Mouse (Mus musculus) hindbrain, postnatal 0 days (tissue): ENCODE measurements around the gene Tdrd5. TPM values are rescaled to one million over a fixed set of nuclear protein-coding genes. Genes with fewer than 3 reads are reported as not detected.

Experiments
- ATAC-seq: fragments of 200-750 bp; cut with Nextera tagmentation; 2 replicates; pipeline ENCODE4 v1.8.0; 2017; ENCODE audit warnings: mild to moderate bottlenecking, moderate TSS enrichment, moderate library complexity
- DNase-seq: peaks from one replicate; pipeline ENCODE4 v3.0.0-alpha.2; 2015; ENCODE audit warnings: low spot score
- H3K27ac ChIP-seq: fragments of 300-500 bp; sonication (generic); 2 replicates; pipeline ENCODE4 v1.5.1; 2014; ENCODE audit warnings: mild to moderate bottlenecking
- H3K27me3 ChIP-seq: fragments of 300-500 bp; sonication (generic); 2 replicates; pipeline ENCODE4 v1.6.1; 2014; ENCODE audit warnings: low read length, mixed read lengths; ENCODE audit not compliant: insufficient read depth
- H3K36me3 ChIP-seq: fragments of 300-500 bp; sonication (generic); 2 replicates; pipeline ENCODE4 v1.6.1; 2014; ENCODE audit warnings: low read length, mixed read lengths; ENCODE audit not compliant: insufficient read depth
- H3K4me1 ChIP-seq: fragments of 300-500 bp; sonication (generic); 2 replicates; pipeline ENCODE4 v1.6.1; 2014; ENCODE audit warnings: antibody characterized with exemption, low read length, mixed read lengths; ENCODE audit not compliant: insufficient read depth
- H3K4me2 ChIP-seq: fragments of 300-500 bp; sonication (generic); 2 replicates; pipeline ENCODE4 v1.6.1; 2014; ENCODE audit warnings: low read depth, mild to moderate bottlenecking, low read length, moderate library complexity, mixed read lengths
- H3K4me3 ChIP-seq: fragments of 300-500 bp; sonication (generic); 2 replicates; pipeline ENCODE4 v1.5.1; 2014; ENCODE audit warnings: low read length
- H3K9ac ChIP-seq: fragments of 300-500 bp; sonication (generic); replicated peaks from 2 replicates; pipeline ENCODE4 v1.6.1; 2014; ENCODE audit warnings: mild to moderate bottlenecking, low read length, moderate library complexity, mixed read lengths
- H3K9me3 ChIP-seq: fragments of 300-500 bp; sonication (generic); 2 replicates; pipeline ENCODE4 v1.6.1; 2016; ENCODE audit warnings: low read length, mixed read lengths
- CTCF ChIP-seq: IDR thresholded peaks from 2 replicates; pipeline ENCODE4 v1.5.1; 2016; ENCODE audit warnings: antibody characterized with exemption, control low read depth, low read depth
- WGBS: fragments of 180-500 bp; shearing (Covaris S2); extraction: QIAGEN DNeasy Blood & Tissue Kit; methylation state at CpG from one replicate; pipeline ENCODE4 v1.1.7; 2014; 5-methylcytosine and 5-hydroxymethylcytosine counted together
- polyA plus RNA-seq: library from polyadenylated mRNA; unstranded; fragments of >200 nt; fragmentation: Nextera tagmentation; extraction: Ambion mirVana; gene quantifications from 2 replicates; pipeline ENCODE4 v1.2.1, GENCODE M21; 2015
- total RNA-seq: library from RNA; depleted of rRNA; stranded (reverse); fragments of >200 nt; gene quantifications from 2 replicates; pipeline ENCODE4 v1.2.3, GENCODE M21; 2014; rRNA removed

The Tdrd5 gene
- total RNA-seq (0.93 and 1.5 TPM in 2 replicates), polyA plus RNA-seq (1.0 and 1.3 TPM in 2 replicates)

DNA sequence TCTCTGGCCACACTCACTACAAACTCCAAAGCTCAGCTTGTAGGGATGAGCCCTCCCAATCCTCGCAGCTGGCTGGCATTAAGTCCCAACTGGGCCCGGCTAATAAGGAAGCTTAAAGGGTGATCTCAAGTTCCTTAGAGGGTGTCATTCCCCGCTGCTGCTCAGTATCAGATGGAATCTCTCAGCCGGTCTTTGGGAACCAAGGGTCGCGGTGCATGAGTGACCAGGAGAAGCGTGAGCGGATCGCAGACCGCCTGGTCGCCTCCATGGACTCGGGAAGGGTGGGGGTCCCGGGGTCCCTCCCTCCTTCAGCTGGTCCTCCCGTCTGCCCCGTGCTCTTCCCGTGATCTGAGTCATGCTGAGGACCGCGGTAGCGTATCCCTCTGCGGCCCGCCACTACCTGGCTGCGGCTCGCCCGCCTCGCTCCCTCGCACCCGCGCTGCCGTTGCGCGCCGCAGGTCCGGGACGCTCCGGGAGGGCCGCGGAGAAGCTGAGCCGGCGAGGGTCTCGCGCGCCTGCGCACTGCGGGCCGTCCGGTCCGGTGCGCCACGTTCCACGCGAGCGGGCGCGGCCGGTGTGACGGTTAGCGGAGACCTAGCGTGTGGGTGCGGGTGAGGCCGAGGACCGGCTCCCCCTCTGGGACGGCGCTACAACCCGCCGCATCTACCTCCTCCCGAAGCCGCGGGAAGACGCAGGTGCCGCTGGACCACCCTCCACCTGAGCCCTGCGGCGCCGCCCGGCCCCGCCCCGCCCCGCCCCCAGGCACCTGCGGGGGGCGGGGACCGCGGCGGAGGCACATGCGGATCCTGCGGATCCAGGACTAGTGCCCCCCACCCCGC, at the start of gene Tdrd5:
TSS of gene Tdrd5 (minus strand) at position 754 of the 839 bp plus-strand sequence.
- H3K9ac ChIP-seq, result peak within 1 kb of the TSS; percentile 59
- no peak for TF ChIP-seq CTCF
- no peaks in the 10 kb centered on the region for H3K9me3 ChIP-seq
- H3K4me1 ChIP-seq, result no peaks in the 10 kb centered on the region
- no peak within 1 kb of the TSS for H3K27ac ChIP-seq
- ATAC-seq, result peak; percentile 91
- peaks cover 4% of the 10 kb centered on the region; the same call in 1 of the 2 replicates for H3K27me3 ChIP-seq
- H3K36me3 ChIP-seq, result no peaks in the 10 kb centered on the region
- DNase-seq, result peak; percentile 68
- H3K4me2 ChIP-seq, result peak within 1 kb of the TSS; percentile 94
- under 1% methylated on average over 80 of the region's 85 CpGs for WGBS
- H3K4me3 ChIP-seq, result peak within 1 kb of the TSS; percentile 57

DNA sequence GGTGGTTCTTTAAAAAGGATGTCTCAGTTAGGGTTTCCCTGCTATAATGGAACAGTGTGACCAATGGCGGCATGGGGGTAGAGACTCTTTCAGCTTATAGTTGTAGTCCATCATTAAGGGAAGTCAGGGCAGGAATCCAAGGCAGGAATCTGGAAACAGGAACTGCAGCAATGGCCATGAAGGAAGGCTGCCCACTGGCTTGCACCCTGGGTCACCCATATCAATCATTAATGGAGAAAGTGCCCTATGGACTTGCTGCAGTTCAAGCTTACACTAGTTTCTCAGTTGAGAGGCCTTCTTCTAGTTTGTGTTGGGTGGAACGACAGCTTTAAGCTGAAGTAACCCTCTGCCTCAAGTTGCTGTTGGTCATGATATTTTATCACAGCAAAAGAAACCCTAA, 49.0 kb upstream of the Tdrd5 start:
- H3K4me2 ChIP-seq, result no peak overlapping the region
- H3K4me3 ChIP-seq, result no peak overlapping the region
- H3K4me1 ChIP-seq, result no peaks in the 10 kb centered on the region
- H3K9me3 ChIP-seq, result no peaks in the 10 kb centered on the region
- ATAC-seq (no peak), DNase-seq (no peak)
- no peaks in the 10 kb centered on the region for H3K27me3 ChIP-seq
- no peak overlapping the region for H3K9ac ChIP-seq
- H3K36me3 ChIP-seq, result no peaks in the 10 kb centered on the region
- TF ChIP-seq CTCF, result no peak
- H3K27ac ChIP-seq, result no peak overlapping the region
- 93% methylated on average over 2 of the region's 2 CpGs for WGBS

DNA sequence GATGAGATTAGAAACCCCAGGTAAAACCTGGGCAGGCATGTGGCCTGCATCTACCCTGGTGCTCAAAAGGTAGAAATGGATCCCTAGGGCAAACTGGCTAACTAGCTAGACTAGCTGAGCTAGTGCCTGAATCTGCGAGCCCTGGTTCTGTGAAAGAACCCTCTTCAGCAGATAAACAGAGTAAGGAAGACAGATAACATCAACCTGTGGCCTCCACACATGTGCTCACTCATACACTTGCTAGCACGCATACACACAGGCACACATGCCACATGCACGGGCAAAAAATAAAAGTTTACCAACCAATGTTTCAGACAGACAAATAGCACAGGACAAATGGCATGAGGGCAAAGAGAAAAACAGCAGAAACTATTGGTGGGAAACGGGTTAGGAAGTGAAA, 47.0 kb upstream of the Tdrd5 start:
- DNase-seq, result no peak
- no peak for TF ChIP-seq CTCF
- Histone ChIP-seq H3K4me1 (no peaks in the 10 kb centered on the region), H3K27ac (no peak overlapping the region), H3K36me3 (no peaks in the 10 kb centered on the region), H3K27me3 (no peaks in the 10 kb centered on the region), H3K4me2 (no peak overlapping the region), H3K9me3 (no peaks in the 10 kb centered on the region), H3K9ac (no peak overlapping the region), H3K4me3 (no peak overlapping the region)
- WGBS, result 88% methylated on average over 4 of the region's 4 CpGs
- no peak for ATAC-seq

DNA sequence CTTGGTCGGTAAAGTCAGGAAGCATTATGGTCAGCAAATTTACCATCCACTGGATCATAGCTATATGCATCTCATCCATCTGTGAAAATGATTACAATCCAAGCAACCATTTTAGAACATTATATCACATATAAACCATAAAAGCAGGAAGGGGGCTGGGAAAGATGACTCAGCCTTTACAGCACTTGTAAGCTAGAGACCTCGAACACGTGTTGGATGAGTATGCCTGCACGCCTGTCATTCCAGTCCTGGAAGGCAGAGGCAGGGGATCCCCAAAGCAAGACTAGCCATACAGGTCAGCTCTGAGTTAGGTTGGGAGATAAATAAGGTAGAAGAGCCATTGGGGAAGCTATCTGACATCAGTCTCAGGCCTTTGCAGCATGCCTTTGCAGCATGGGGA, 45.6 kb upstream of the Tdrd5 start:
- Histone ChIP-seq H3K27ac (no peak overlapping the region), H3K9ac (no peak overlapping the region), H3K4me1 (no peaks in the 10 kb centered on the region), H3K4me2 (no peak overlapping the region), H3K4me3 (no peak overlapping the region), H3K27me3 (no peaks in the 10 kb centered on the region), H3K9me3 (no peaks in the 10 kb centered on the region), H3K36me3 (no peaks in the 10 kb centered on the region)
- ATAC-seq (no peak), DNase-seq (no peak)
- whole genome bisulfite sequencing, result 85% methylated on average over 4 of the region's 4 CpGs
- TF ChIP-seq CTCF, result no peak

DNA sequence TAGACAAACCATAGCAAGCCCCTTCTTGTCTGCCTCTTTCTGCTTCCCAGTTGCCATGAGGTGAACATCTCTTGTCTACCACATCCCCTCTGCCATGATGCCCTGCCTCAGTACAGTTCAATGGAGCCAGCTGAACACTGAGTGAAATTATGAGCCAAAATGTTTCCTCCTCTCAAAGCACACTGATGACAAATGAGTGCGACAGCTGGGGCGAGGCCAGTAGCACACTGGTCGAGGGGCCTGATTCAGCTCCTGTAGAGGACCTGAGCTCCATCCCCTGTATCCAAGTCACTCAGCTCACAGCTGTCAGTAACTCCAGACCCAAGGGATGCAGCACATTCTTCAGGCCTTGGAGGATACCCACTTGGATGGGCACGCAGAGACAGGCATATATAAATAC, 42.2 kb upstream of the Tdrd5 start:
- ATAC-seq (no peak), DNase-seq (no peak)
- no peaks in the 10 kb centered on the region for H3K36me3 ChIP-seq
- no peaks in the 10 kb centered on the region for H3K4me1 ChIP-seq
- no peaks in the 10 kb centered on the region for H3K9me3 ChIP-seq
- no peak overlapping the region for H3K4me3 ChIP-seq
- no peak overlapping the region for H3K27ac ChIP-seq
- no peak overlapping the region for H3K9ac ChIP-seq
- TF ChIP-seq CTCF, result no peak
- 83% methylated on average over 4 of the region's 4 CpGs for WGBS
- no peaks in the 10 kb centered on the region for H3K27me3 ChIP-seq
- H3K4me2 ChIP-seq, result no peak overlapping the region

DNA sequence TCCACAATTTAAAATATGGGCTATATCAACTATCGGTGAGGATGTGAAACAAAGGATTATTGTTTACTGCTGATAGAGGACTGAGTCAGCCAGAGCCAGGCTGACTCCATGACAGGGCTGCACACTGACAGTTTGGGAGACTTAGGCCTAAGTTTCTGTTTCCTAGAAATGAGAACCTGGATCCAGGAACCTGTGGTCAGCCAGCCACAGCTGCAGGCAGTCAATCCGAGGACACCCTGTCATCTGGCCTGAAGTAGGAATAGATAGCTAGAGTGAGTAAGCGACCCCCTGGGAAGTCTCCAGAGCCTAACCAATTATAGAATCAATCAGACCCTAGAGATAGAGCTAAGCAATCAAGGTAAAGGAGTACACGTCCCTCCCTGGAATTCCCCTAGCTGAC, 41.0 kb upstream of the Tdrd5 start:
- H3K36me3 ChIP-seq, result no peaks in the 10 kb centered on the region
- 84% methylated on average over 4 of the region's 4 CpGs for WGBS
- H3K27me3 ChIP-seq, result no peaks in the 10 kb centered on the region
- H3K4me3 ChIP-seq, result no peak overlapping the region
- no peak for ATAC-seq
- DNase-seq, result no peak
- H3K27ac ChIP-seq, result no peak overlapping the region
- H3K4me2 ChIP-seq, result no peak overlapping the region
- no peaks in the 10 kb centered on the region for H3K9me3 ChIP-seq
- H3K9ac ChIP-seq, result no peak overlapping the region
- no peaks in the 10 kb centered on the region for H3K4me1 ChIP-seq
- TF ChIP-seq CTCF, result no peak

DNA sequence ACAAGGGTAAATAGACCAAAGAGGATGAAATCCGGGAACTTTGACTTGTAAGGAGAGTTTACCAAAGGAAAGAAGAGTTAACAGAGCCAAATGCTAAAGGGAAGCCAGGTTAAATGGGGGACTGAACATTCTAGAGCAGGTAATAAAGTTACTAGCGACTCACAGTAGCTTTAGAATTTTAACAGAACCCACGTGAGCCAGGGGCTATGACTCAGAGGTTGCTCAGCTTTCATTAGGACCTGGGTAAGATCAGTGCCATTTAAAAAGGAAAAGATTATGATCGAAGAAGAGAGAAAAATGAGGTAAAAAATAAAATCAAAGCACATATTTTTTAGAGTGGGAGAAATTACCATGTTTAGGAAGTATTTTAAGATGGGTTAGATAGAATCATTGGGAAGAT, 37.4 kb upstream of the Tdrd5 start:
- DNase-seq, result no peak
- no peak for ATAC-seq

More for the DNA sequence above, 37.4 kb upstream of the Tdrd5 start:
- 81% methylated on average over 4 of the region's 4 CpGs for WGBS
- Histone ChIP-seq H3K4me3 (no peak overlapping the region), H3K4me2 (no peak overlapping the region), H3K9me3 (no peaks in the 10 kb centered on the region), H3K9ac (no peak overlapping the region), H3K27ac (no peak overlapping the region), H3K27me3 (no peaks in the 10 kb centered on the region), H3K36me3 (no peaks in the 10 kb centered on the region), H3K4me1 (no peaks in the 10 kb centered on the region)
- no peak for TF ChIP-seq CTCF
